Mouse (Mus musculus): ENCODE data around the gene Gfpt1. TPM values are rescaled to one million over a fixed set of nuclear protein-coding genes. Genes with fewer than 3 reads are reported as not detected.
A peak's percentile ranks its signal among the peaks of the same experiment; 100 is the strongest.
"Not testable (repeated sequence)": the region's sequence is repeated elsewhere in the genome, so short reads cannot be mapped to it uniquely, and the experiment has no call there.

Gene Gfpt1
- total and polyA plus RNA-seq, 2 experiments from 2014 or later, result 6.7 to 10.0 TPM

- Histone ChIP-seq H3K9ac (replicated peaks; ENCODE audit: low read depth, low read length) (no peak overlapping the region), H3K4me1 (ENCODE audit: control insufficient read depth, insufficient read depth) (no peaks in the 10 kb centered on the region), H3K9me3 (replicated peaks; ENCODE audit: control insufficient read depth, low read length) (0 out of 2 replicates have a peak, but pooled peaks cover 5% of the 10 kb centered on the region), H3K27ac (ENCODE audit: low read depth) (no peak overlapping the region), H3K36me3 (replicated peaks; ENCODE audit: control insufficient read depth, insufficient read depth, low read length) (peaks cover 52% of the 10 kb centered on the region), H3K4me3 (ENCODE audit: low read depth, low read length) (no peak overlapping the region), H3K27me3 (ENCODE audit: control insufficient read depth, insufficient read depth, low read length) (no peaks in the 10 kb centered on the region), H3K4me2 (ENCODE audit: low read depth, low read length) (no peak overlapping the region)
- no peak for TF ChIP-seq EP300 (IDR thresholded peaks at IDR 0.05; ENCODE audit: low read depth)
- peak; percentile 68 for TF ChIP-seq CTCF (IDR thresholded peaks at IDR 0.05; ENCODE audit: low read depth)
- WGBS, result 58% methylated on average over 4 of the region's 4 CpGs
- DNase-seq (ENCODE audit: low spot score) (no peak), ATAC-seq (ENCODE audit: insufficient read depth, low read depth) (no peak)
Observed at GRCm38 (mm10) chr6:87016916-87017315, 25.7 kb upstream of the Gfpt1 start.

- ATAC-seq (ENCODE audit: insufficient read depth, low read depth), result no peak
- Histone ChIP-seq H3K9ac (replicated peaks; ENCODE audit: low read depth, low read length) (no peak overlapping the region), H3K4me2 (ENCODE audit: low read depth, low read length) (no peak overlapping the region), H3K27ac (ENCODE audit: low read depth) (no peak overlapping the region), H3K9me3 (replicated peaks; ENCODE audit: control insufficient read depth, low read length) (0 out of 2 replicates have a peak, but pooled peaks cover 5% of the 10 kb centered on the region), H3K36me3 (replicated peaks; ENCODE audit: control insufficient read depth, insufficient read depth, low read length) (peaks cover 67% of the 10 kb centered on the region), H3K4me1 (ENCODE audit: control insufficient read depth, insufficient read depth) (no peaks in the 10 kb centered on the region), H3K4me3 (ENCODE audit: low read depth, low read length) (no peak overlapping the region), H3K27me3 (ENCODE audit: control insufficient read depth, insufficient read depth, low read length) (no peaks in the 10 kb centered on the region)
- TF ChIP-seq EP300 (IDR thresholded peaks at IDR 0.05; ENCODE audit: low read depth) (no peak), CTCF (IDR thresholded peaks at IDR 0.05; ENCODE audit: low read depth) (no peak)
- DNase-seq (ENCODE audit: low spot score), result no peak
- 86% methylated on average over 8 of the region's 8 CpGs for WGBS
Observed at GRCm38 (mm10) chr6:87018874-87019273, 23.8 kb upstream of the Gfpt1 start.

GRCm38 (mm10) chr6:87021791-87022190 is 20.9 kb upstream of the Gfpt1 start:
- 0 out of 2 replicates have a peak, but pooled peaks cover 5% of the 10 kb centered on the region for H3K9me3 ChIP-seq (replicated peaks; ENCODE audit: control insufficient read depth, low read length)
- no peak overlapping the region for H3K4me2 ChIP-seq (ENCODE audit: low read depth, low read length)
- TF ChIP-seq EP300 (IDR thresholded peaks at IDR 0.05; ENCODE audit: low read depth), result no peak
- TF ChIP-seq CTCF (IDR thresholded peaks at IDR 0.05; ENCODE audit: low read depth), result no peak
- ATAC-seq (ENCODE audit: insufficient read depth, low read depth) (no peak), DNase-seq (ENCODE audit: low spot score) (no peak)
- no peak overlapping the region for H3K27ac ChIP-seq (ENCODE audit: low read depth)
- no peaks in the 10 kb centered on the region for H3K27me3 ChIP-seq (ENCODE audit: control insufficient read depth, insufficient read depth, low read length)
- 97% methylated on average over 12 of the region's 12 CpGs for WGBS
- H3K4me3 ChIP-seq (ENCODE audit: low read depth, low read length), result no peak overlapping the region
- no peak overlapping the region for H3K9ac ChIP-seq (replicated peaks; ENCODE audit: low read depth, low read length)
- H3K4me1 ChIP-seq (ENCODE audit: control insufficient read depth, insufficient read depth), result no peaks in the 10 kb centered on the region
- H3K36me3 ChIP-seq (replicated peaks; ENCODE audit: control insufficient read depth, insufficient read depth, low read length), result peaks cover 78% of the 10 kb centered on the region

GRCm38 (mm10) chr6:87026980-87027379 is 15.7 kb upstream of the Gfpt1 start:
- WGBS, result 69% methylated on average over 7 of the region's 7 CpGs
- Histone ChIP-seq H3K36me3 (replicated peaks; ENCODE audit: control insufficient read depth, insufficient read depth, low read length) (peaks cover 61% of the 10 kb centered on the region), H3K4me1 (ENCODE audit: control insufficient read depth, insufficient read depth) (no peaks in the 10 kb centered on the region), H3K9me3 (replicated peaks; ENCODE audit: control insufficient read depth, low read length) (no peaks in the 10 kb centered on the region), H3K9ac (replicated peaks; ENCODE audit: low read depth, low read length) (no peak overlapping the region), H3K4me3 (ENCODE audit: low read depth, low read length) (no peak overlapping the region), H3K4me2 (ENCODE audit: low read depth, low read length) (no peak overlapping the region), H3K27me3 (ENCODE audit: control insufficient read depth, insufficient read depth, low read length) (no peaks in the 10 kb centered on the region), H3K27ac (ENCODE audit: low read depth) (no peak overlapping the region)
- no peak for TF ChIP-seq CTCF (IDR thresholded peaks at IDR 0.05; ENCODE audit: low read depth)
- no peak for TF ChIP-seq EP300 (IDR thresholded peaks at IDR 0.05; ENCODE audit: low read depth)
- no peak for ATAC-seq (ENCODE audit: insufficient read depth, low read depth)
- no peak for DNase-seq (ENCODE audit: low spot score)

- Histone ChIP-seq H3K9me3 (replicated peaks; ENCODE audit: control insufficient read depth, low read length) (0 out of 2 replicates have a peak, but pooled peaks cover 4% of the 10 kb centered on the region), H3K4me2 (ENCODE audit: low read depth, low read length) (no peak overlapping the region), H3K4me3 (ENCODE audit: low read depth, low read length) (no peak overlapping the region), H3K27ac (ENCODE audit: low read depth) (no peak overlapping the region), H3K36me3 (replicated peaks; ENCODE audit: control insufficient read depth, insufficient read depth, low read length) (peaks cover 46% of the 10 kb centered on the region), H3K27me3 (ENCODE audit: control insufficient read depth, insufficient read depth, low read length) (no peaks in the 10 kb centered on the region), H3K4me1 (ENCODE audit: control insufficient read depth, insufficient read depth) (no peaks in the 10 kb centered on the region), H3K9ac (replicated peaks; ENCODE audit: low read depth, low read length) (no peak overlapping the region)
- no peak for ATAC-seq (ENCODE audit: insufficient read depth, low read depth)
- no peak for TF ChIP-seq EP300 (IDR thresholded peaks at IDR 0.05; ENCODE audit: low read depth)
- no peak for DNase-seq (ENCODE audit: low spot score)
Observed at GRCm38 (mm10) chr6:87028881-87029280, 13.8 kb upstream of the Gfpt1 start.

- H3K9ac ChIP-seq (replicated peaks; ENCODE audit: low read depth, low read length); H3K9me3 ChIP-seq (replicated peaks; ENCODE audit: control insufficient read depth, low read length); H3K4me2 ChIP-seq (ENCODE audit: low read depth, low read length); H3K27ac ChIP-seq (ENCODE audit: low read depth); H3K4me3 ChIP-seq (ENCODE audit: low read depth, low read length); ATAC-seq (ENCODE audit: insufficient read depth, low read depth); H3K27me3 ChIP-seq (ENCODE audit: control insufficient read depth, insufficient read depth, low read length); H3K4me1 ChIP-seq (ENCODE audit: control insufficient read depth, insufficient read depth); DNase-seq (ENCODE audit: low spot score): not testable (repeated sequence)
- H3K36me3 ChIP-seq (replicated peaks; ENCODE audit: control insufficient read depth, insufficient read depth, low read length), result peaks cover 26% of the 10 kb centered on the region
- 88% methylated on average over 7 of the region's 7 CpGs for WGBS
Observed at GRCm38 (mm10) chr6:87031310-87031709, 11.3 kb upstream of the Gfpt1 start.

Measured in heart, postnatal 0 days (tissue).